Mouse (Mus musculus) hindbrain, postnatal 0 days (tissue): ENCODE data around the gene Igfbp3. TPM values are rescaled to one million over a fixed set of nuclear protein-coding genes. Genes with fewer than 3 reads are reported as not detected.

ENCODE experiments used
- ATAC-seq: fragments of 200-750 bp; cut with Nextera tagmentation; 2 replicates; pipeline ENCODE4 v1.8.0; 2017; ENCODE audit warnings: mild to moderate bottlenecking, moderate TSS enrichment, moderate library complexity
- DNase-seq: peaks from one replicate; pipeline ENCODE4 v3.0.0-alpha.2; 2015; ENCODE audit warnings: low spot score
- H3K27ac ChIP-seq: fragments of 300-500 bp; sonication (generic); 2 replicates; pipeline ENCODE4 v1.5.1; 2014; ENCODE audit warnings: mild to moderate bottlenecking
- H3K27me3 ChIP-seq: fragments of 300-500 bp; sonication (generic); 2 replicates; pipeline ENCODE4 v1.6.1; 2014; ENCODE audit warnings: low read length, mixed read lengths; ENCODE audit not compliant: insufficient read depth
- H3K36me3 ChIP-seq: fragments of 300-500 bp; sonication (generic); 2 replicates; pipeline ENCODE4 v1.6.1; 2014; ENCODE audit warnings: low read length, mixed read lengths; ENCODE audit not compliant: insufficient read depth
- H3K4me1 ChIP-seq: fragments of 300-500 bp; sonication (generic); 2 replicates; pipeline ENCODE4 v1.6.1; 2014; ENCODE audit warnings: antibody characterized with exemption, low read length, mixed read lengths; ENCODE audit not compliant: insufficient read depth
- H3K4me2 ChIP-seq: fragments of 300-500 bp; sonication (generic); 2 replicates; pipeline ENCODE4 v1.6.1; 2014; ENCODE audit warnings: low read depth, mild to moderate bottlenecking, low read length, moderate library complexity, mixed read lengths
- H3K4me3 ChIP-seq: fragments of 300-500 bp; sonication (generic); 2 replicates; pipeline ENCODE4 v1.5.1; 2014; ENCODE audit warnings: low read length
- H3K9ac ChIP-seq: fragments of 300-500 bp; sonication (generic); replicated peaks from 2 replicates; pipeline ENCODE4 v1.6.1; 2014; ENCODE audit warnings: mild to moderate bottlenecking, low read length, moderate library complexity, mixed read lengths
- H3K9me3 ChIP-seq: fragments of 300-500 bp; sonication (generic); 2 replicates; pipeline ENCODE4 v1.6.1; 2016; ENCODE audit warnings: low read length, mixed read lengths
- CTCF ChIP-seq: IDR thresholded peaks from 2 replicates; pipeline ENCODE4 v1.5.1; 2016; ENCODE audit warnings: antibody characterized with exemption, control low read depth, low read depth
- WGBS: fragments of 180-500 bp; shearing (Covaris S2); extraction: QIAGEN DNeasy Blood & Tissue Kit; methylation state at CpG from one replicate; pipeline ENCODE4 v1.1.7; 2014; 5-methylcytosine and 5-hydroxymethylcytosine counted together
- polyA plus RNA-seq: library from polyadenylated mRNA; unstranded; fragments of >200 nt; fragmentation: Nextera tagmentation; extraction: Ambion mirVana; gene quantifications from 2 replicates; pipeline ENCODE4 v1.2.1, GENCODE M21; 2015
- total RNA-seq: library from RNA; depleted of rRNA; stranded (reverse); fragments of >200 nt; gene quantifications from 2 replicates; pipeline ENCODE4 v1.2.3, GENCODE M21; 2014

The Igfbp3 gene
- total and polyA plus RNA-seq, 2 experiments from 2014 or later, result 24.6 to 35.7 TPM

- H3K9ac ChIP-seq, result no peak overlapping the region
- H3K4me2 ChIP-seq, result no peak overlapping the region
- no peak overlapping the region for H3K27ac ChIP-seq
- H3K27me3 ChIP-seq, result no peaks in the 10 kb centered on the region
- no peak for TF ChIP-seq CTCF
- H3K36me3 ChIP-seq, result no peaks in the 10 kb centered on the region
- H3K9me3 ChIP-seq, result no peaks in the 10 kb centered on the region
- ATAC-seq, result no peak
- 81% methylated on average over 4 of the region's 4 CpGs for WGBS
- no peak for DNase-seq
- no peak overlapping the region for H3K4me3 ChIP-seq
- no peaks in the 10 kb centered on the region for H3K4me1 ChIP-seq
Observed at GRCm38 (mm10) chr11:7178724-7179123, 35.0 kb downstream of the Igfbp3 start.

DNA sequence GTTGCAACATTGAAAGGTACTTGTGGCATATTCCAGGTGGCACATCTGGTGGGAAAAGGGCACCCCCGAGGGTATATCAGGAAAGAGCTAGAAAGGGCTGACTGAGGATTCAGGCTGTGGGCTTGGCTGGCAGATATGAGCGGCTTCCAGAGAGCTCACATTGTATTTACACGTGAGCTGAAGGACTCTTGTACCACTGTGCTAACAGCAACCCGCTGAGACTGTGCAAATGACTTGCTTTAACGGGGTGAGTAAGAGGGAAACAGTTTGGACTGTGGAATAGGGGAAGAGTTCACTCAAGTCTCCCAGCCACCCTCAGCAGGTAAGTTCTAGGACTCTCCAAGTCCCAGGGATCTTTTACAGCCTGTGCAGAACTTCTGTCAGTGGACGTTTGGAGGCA is 40.1 kb downstream of the Igfbp3 start:
- Histone ChIP-seq H3K4me2 (no peak overlapping the region), H3K4me3 (no peak overlapping the region), H3K9ac (no peak overlapping the region), H3K27me3 (no peaks in the 10 kb centered on the region), H3K27ac (no peak overlapping the region), H3K36me3 (peaks cover 13% of the 10 kb centered on the region; the same call in 1 of the 2 replicates), H3K9me3 (no peaks in the 10 kb centered on the region), H3K4me1 (no peaks in the 10 kb centered on the region)
- 85% methylated on average over 6 of the region's 6 CpGs for WGBS
- ATAC-seq (no peak), DNase-seq (no peak)
- TF ChIP-seq CTCF, result no peak

- Histone ChIP-seq H3K27ac (no peak overlapping the region), H3K9me3 (no peaks in the 10 kb centered on the region), H3K36me3 (peaks cover 31% of the 10 kb centered on the region; the same call in 1 of the 2 replicates), H3K27me3 (no peaks in the 10 kb centered on the region), H3K4me3 (no peak overlapping the region), H3K9ac (no peak overlapping the region), H3K4me1 (no peaks in the 10 kb centered on the region), H3K4me2 (no peak overlapping the region)
- 80% methylated on average over 1 of the region's 1 CpGs for WGBS
- no peak for TF ChIP-seq CTCF
- 0 out of 2 replicates have a peak, but pooled peaks have one; percentile 1 for ATAC-seq
- DNase-seq, result no peak
Observed at GRCm38 (mm10) chr11:7169645-7170044, 44.1 kb downstream of the Igfbp3 start.

GRCm38 (mm10) chr11:7164416-7164815 is 49.3 kb downstream of the Igfbp3 start:
- no peaks in the 10 kb centered on the region for H3K27me3 ChIP-seq
- ATAC-seq (no peak), DNase-seq (no peak)
- H3K4me3 ChIP-seq, result no peak overlapping the region
- no peak overlapping the region for H3K27ac ChIP-seq
- H3K4me1 ChIP-seq, result 0 out of 2 replicates have a peak, but pooled peaks cover 15% of the 10 kb centered on the region
- no peak overlapping the region for H3K4me2 ChIP-seq
- peaks cover 18% of the 10 kb centered on the region; the same call in 1 of the 2 replicates for H3K36me3 ChIP-seq
- TF ChIP-seq CTCF, result no peak
- H3K9ac ChIP-seq, result no peak overlapping the region
- WGBS, result 20% methylated on average over 4 of the region's 4 CpGs
- H3K9me3 ChIP-seq, result no peaks in the 10 kb centered on the region

- Histone ChIP-seq H3K9ac (no peak overlapping the region), H3K4me2 (no peak overlapping the region), H3K4me1 (0 out of 2 replicates have a peak, but pooled peaks cover 15% of the 10 kb centered on the region), H3K4me3 (no peak overlapping the region), H3K27me3 (no peaks in the 10 kb centered on the region), H3K27ac (no peak overlapping the region; the same call in 1 of the 2 replicates), H3K36me3 (peaks cover 12% of the 10 kb centered on the region; the same call in 1 of the 2 replicates), H3K9me3 (no peaks in the 10 kb centered on the region)
- TF ChIP-seq CTCF, result peak; percentile 92
- 79% methylated on average over 8 of the region's 8 CpGs for WGBS
- ATAC-seq (peak; percentile 46; the same call in 1 of the 2 replicates), DNase-seq (peak; percentile 80)
Observed at GRCm38 (mm10) chr11:7161502-7162174, 52.1 kb downstream of the Igfbp3 start.

- no peaks in the 10 kb centered on the region for H3K9me3 ChIP-seq
- H3K27ac ChIP-seq, result peak overlapping the region; percentile 64; the same call in 1 of the 2 replicates
- DNase-seq, result peak; percentile 56
- peaks cover 5% of the 10 kb centered on the region; the same call in 1 of the 2 replicates for H3K36me3 ChIP-seq
- H3K9ac ChIP-seq, result no peak overlapping the region
- WGBS, result 21% methylated on average over 4 of the region's 4 CpGs
- H3K4me2 ChIP-seq, result no peak overlapping the region
- TF ChIP-seq CTCF, result no peak
- 0 out of 2 replicates have a peak, but pooled peaks cover 15% of the 10 kb centered on the region for H3K4me1 ChIP-seq
- no peak overlapping the region for H3K4me3 ChIP-seq
- ATAC-seq, result peak; percentile 76
- no peaks in the 10 kb centered on the region for H3K27me3 ChIP-seq
Observed at GRCm38 (mm10) chr11:7160637-7161101, 53.1 kb downstream of the Igfbp3 start.

- peak overlapping the region; percentile 64; the same call in 1 of the 2 replicates for H3K27ac ChIP-seq
- no peak for TF ChIP-seq CTCF
Observed at GRCm38 (mm10) chr11:7160146-7160545, 53.6 kb downstream of the Igfbp3 start.

More at GRCm38 (mm10) chr11:7160146-7160545, 53.6 kb downstream of the Igfbp3 start:
- DNase-seq (peak; percentile 50), ATAC-seq (0 out of 2 replicates have a peak, but pooled peaks have one; percentile 8)
- peaks cover 4% of the 10 kb centered on the region; the same call in 1 of the 2 replicates for H3K36me3 ChIP-seq
- 0 out of 2 replicates have a peak, but pooled peaks cover 15% of the 10 kb centered on the region for H3K4me1 ChIP-seq
- H3K27me3 ChIP-seq, result no peaks in the 10 kb centered on the region
- no peak overlapping the region for H3K4me3 ChIP-seq
- H3K9ac ChIP-seq, result no peak overlapping the region
- H3K4me2 ChIP-seq, result no peak overlapping the region
- H3K9me3 ChIP-seq, result no peaks in the 10 kb centered on the region
- 31% methylated on average over 6 of the region's 6 CpGs for WGBS
